Mouse (Mus musculus) E14TG2a.4 (cell line): ENCODE results near the gene Fam3a.

Source experiments
- CTCF ChIP-seq: conservative IDR thresholded peaks from 2 replicates; pipeline ENCODE4 v1.5.1; 2014; ENCODE audit warnings: low read length
- NANOG ChIP-seq: IDR thresholded peaks from 2 replicates; pipeline ENCODE4 v1.6.1; 2014; ENCODE audit warnings: borderline replicate concordance, low read length, mixed read lengths
- POU5F1 ChIP-seq: IDR thresholded peaks from 2 replicates; pipeline ENCODE4 v1.6.1; 2014; ENCODE audit warnings: low read length, borderline replicate concordance

- no peak for TF ChIP-seq POU5F1
- no peak for TF ChIP-seq CTCF
- TF ChIP-seq NANOG: no peak
Measured at GRCm38 (mm10) chrX:74428826-74429276, 35.8 kb upstream of the Fam3a start, which contains the start of gene G6pdx.
